Mouse (Mus musculus) testis, adult 2 months (tissue): ENCODE measurements at regions not wholly inside any gene's neighbourhood (a gene's known extent, or its start where the extent isn't known, plus 50 kb on each side); places are given as distances from the start of the nearest gene placed in this dataset.

Experiments
- H3K27ac ChIP-seq: fragments of 200-500 bp; 2 replicates; pipeline ENCODE4 v1.5.1; 2012; ENCODE audit warnings: low read depth, low read length; ENCODE audit not compliant: control insufficient read depth, insufficient read depth
- H3K27me3 ChIP-seq: fragments of 200-500 bp; 2 replicates; pipeline ENCODE4 v1.6.1; 2012; ENCODE audit warnings: mild to moderate bottlenecking, low read length, moderate library complexity; ENCODE audit not compliant: control insufficient read depth, insufficient read depth
- H3K36me3 ChIP-seq: fragments of 200-500 bp; 2 replicates; pipeline ENCODE4 v1.6.1; 2012; ENCODE audit warnings: mild to moderate bottlenecking, low read length; ENCODE audit not compliant: control insufficient read depth, insufficient read depth
- H3K4me1 ChIP-seq: fragments of 200-500 bp; 2 replicates; pipeline ENCODE4 v1.6.1; 2012; ENCODE audit warnings: low read length; ENCODE audit not compliant: control insufficient read depth, insufficient read depth
- H3K4me3 ChIP-seq: fragments of 200-500 bp; 2 replicates; pipeline ENCODE4 v1.5.1; 2012; ENCODE audit warnings: low read depth, mild to moderate bottlenecking, low read length, moderate library complexity, mixed read lengths; ENCODE audit not compliant: control insufficient read depth
- CTCF ChIP-seq: fragments of 200-500 bp; IDR thresholded peaks from 2 replicates; pipeline ENCODE4 v1.5.1; 2012; ENCODE audit warnings: low read depth, mild to moderate bottlenecking, inconsistent platforms, low read length, moderate library complexity; ENCODE audit not compliant: control insufficient read depth, insufficient read depth, insufficient replicate concordance
- POLR2A ChIP-seq: fragments of 200-500 bp; IDR thresholded peaks from 2 replicates; pipeline ENCODE4 v1.6.1; 2012; ENCODE audit warnings: low read depth, mild to moderate bottlenecking, inconsistent platforms, low read length, moderate library complexity; ENCODE audit not compliant: control insufficient read depth

DNA sequence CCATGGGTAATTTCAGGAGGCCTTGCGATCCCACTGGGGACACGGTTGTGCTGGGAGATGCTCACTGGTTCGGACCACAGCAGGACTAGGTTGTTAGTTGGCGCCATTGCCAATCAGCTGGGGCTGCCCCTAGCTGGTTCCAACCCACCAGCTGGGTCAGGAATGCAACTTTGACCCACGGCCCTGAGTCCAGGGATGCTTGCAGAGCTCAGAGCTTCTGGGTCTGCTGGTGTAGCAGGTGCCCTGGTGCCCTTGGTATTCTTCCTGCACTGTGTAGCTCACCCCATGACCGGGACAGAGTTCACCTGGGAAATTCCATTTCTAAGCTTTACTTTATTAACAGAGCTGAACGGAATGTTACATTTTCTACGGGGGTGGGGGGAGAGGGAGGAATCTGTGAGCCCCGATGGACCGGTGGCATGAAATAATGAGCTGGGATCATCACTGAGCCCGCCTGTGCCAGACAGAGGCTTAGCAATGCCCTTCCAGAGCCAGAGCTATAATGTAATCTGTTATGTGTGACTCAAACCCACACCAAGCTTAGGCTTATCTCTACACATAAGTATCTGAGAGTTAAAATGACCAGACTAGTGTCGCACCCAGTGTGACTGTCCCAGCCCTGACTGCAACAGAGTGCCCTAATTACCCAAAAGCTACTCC lies 187.8 kb upstream of the Ap5m1 start:
- TF ChIP-seq CTCF, result no peak
- no peak for TF ChIP-seq POLR2A
- H3K4me3 ChIP-seq, result peak overlapping the region; percentile 79

GRCm38 (mm10) chr14:48871313-48871712 lies 194.6 kb upstream of the Ap5m1 start:
- TF ChIP-seq CTCF (no peak), POLR2A (no peak)
- Histone ChIP-seq H3K27ac (no peak overlapping the region), H3K4me1 (no peaks in the 10 kb centered on the region), H3K4me3 (no peak overlapping the region), H3K27me3 (no peaks in the 10 kb centered on the region), H3K36me3 (no peaks in the 10 kb centered on the region)

More for the DNA sequence above, 187.8 kb upstream of the Ap5m1 start:
- H3K27ac ChIP-seq, result no peak overlapping the region
- H3K36me3 ChIP-seq, result no peaks in the 10 kb centered on the region
- peaks cover 10% of the 10 kb centered on the region for H3K4me1 ChIP-seq
- no peaks in the 10 kb centered on the region for H3K27me3 ChIP-seq

- TF ChIP-seq CTCF (no peak), POLR2A (no peak)
- Histone ChIP-seq H3K36me3 (no peaks in the 10 kb centered on the region), H3K4me1 (no peaks in the 10 kb centered on the region), H3K4me3 (no peak overlapping the region), H3K27ac (peak overlapping the region; percentile 54), H3K27me3 (no peaks in the 10 kb centered on the region)
These were observed 195.9 kb upstream of the Ap5m1 start for GRCm38 (mm10) chr14:48869956-48870355.

DNA sequence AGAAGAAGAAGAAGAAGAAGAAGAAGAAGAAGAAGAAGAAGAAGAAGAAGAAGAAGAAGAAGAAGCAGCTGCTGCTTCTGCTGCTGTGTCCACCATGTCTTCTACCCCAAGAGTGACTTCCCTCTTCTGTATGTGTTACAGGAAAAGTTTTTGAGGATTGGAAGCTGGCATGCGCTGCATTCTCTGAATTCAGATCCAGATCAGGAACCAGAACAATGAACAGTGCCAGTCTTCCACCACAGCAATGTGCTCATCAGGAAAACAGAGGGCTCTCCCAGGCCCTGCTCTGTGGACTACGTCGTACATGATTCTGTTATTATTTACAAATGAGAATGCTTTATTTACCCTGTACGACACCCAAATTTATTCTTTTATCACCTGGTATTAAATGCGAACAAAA lies 181.8 kb upstream of the Otx2 start:
- no peaks in the 10 kb centered on the region for H3K27me3 ChIP-seq
- TF ChIP-seq CTCF (no peak), POLR2A (no peak)
- no peak overlapping the region for H3K27ac ChIP-seq
- H3K36me3 ChIP-seq, result no peaks in the 10 kb centered on the region
- H3K4me1 ChIP-seq, result no peaks in the 10 kb centered on the region
- H3K4me3 ChIP-seq, result no peak overlapping the region

GRCm38 (mm10) chr14:48854188-48854924 lies 180.7 kb upstream of the Otx2 start:
- Histone ChIP-seq H3K36me3 (no peaks in the 10 kb centered on the region), H3K27ac (no peak overlapping the region), H3K27me3 (no peaks in the 10 kb centered on the region), H3K4me3 (no peak overlapping the region), H3K4me1 (no peaks in the 10 kb centered on the region)
- no peak for TF ChIP-seq POLR2A
- TF ChIP-seq CTCF, result no peak

DNA sequence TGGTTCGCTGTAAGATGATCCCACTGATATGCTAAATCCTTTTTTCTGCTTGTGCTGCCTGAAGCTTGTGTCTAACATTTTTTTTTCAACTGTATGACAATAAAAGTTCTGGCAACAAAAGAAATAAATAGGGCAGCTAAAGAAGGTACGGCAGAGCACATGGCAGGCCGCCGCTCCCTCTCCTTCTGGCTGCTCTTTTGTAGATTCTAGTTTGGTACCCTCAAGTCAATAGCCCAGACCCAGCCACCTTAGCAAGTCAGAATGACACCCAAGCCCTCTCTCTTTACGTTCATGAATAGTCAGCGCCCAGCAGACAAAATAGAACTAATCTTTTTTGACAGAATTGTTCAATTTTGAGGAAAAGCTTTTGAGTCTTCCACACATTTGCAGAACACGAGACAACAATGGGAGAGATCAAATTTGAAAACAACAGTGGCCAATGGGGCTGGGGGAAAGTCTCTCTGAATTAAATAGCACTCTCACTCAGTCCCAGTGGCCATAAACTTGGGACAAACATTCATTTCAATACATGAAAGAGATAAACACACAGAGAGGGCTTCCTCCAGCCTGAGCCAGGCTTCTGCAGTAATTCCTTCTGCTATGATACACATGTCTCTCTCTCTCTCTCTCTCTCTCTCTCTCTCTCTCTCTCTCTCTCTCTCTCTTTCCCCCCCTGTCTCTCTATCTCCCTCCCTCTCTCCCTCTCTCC lies 180.0 kb upstream of the Otx2 start:
- TF ChIP-seq POLR2A (no peak), CTCF (no peak)
- H3K27me3 ChIP-seq, result no peaks in the 10 kb centered on the region

DNA sequence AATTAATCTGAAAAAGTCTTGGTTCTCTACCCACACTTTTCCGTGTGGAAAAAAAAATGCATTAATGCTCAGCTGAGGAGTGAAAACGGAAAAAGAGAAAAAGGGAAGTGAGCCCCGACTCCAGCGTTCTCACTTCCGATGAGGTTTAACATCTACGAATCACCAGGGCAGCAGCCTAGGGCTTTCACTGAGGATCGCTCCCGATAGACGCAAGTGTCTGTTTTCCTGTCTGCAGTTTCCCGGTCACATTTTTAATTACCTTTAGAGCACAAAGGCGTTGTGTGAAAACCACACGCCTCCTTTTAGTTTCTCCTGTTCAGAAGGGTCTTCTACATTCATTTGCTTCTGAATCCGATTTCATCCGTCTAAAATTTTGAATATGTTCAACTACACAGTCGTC lies 179.2 kb upstream of the Otx2 start:
- Histone ChIP-seq H3K4me1 (no peaks in the 10 kb centered on the region), H3K27me3 (no peaks in the 10 kb centered on the region), H3K36me3 (no peaks in the 10 kb centered on the region), H3K27ac (no peak overlapping the region), H3K4me3 (no peak overlapping the region)
- TF ChIP-seq CTCF (no peak), POLR2A (no peak)

More for the DNA sequence above, 180.0 kb upstream of the Otx2 start:
- Histone ChIP-seq H3K36me3 (no peaks in the 10 kb centered on the region), H3K4me1 (no peaks in the 10 kb centered on the region), H3K27ac (no peak overlapping the region), H3K4me3 (no peak overlapping the region)
